8 mouse cellular contexts compared by ENCODE assay signal in the genomic region with DNA sequence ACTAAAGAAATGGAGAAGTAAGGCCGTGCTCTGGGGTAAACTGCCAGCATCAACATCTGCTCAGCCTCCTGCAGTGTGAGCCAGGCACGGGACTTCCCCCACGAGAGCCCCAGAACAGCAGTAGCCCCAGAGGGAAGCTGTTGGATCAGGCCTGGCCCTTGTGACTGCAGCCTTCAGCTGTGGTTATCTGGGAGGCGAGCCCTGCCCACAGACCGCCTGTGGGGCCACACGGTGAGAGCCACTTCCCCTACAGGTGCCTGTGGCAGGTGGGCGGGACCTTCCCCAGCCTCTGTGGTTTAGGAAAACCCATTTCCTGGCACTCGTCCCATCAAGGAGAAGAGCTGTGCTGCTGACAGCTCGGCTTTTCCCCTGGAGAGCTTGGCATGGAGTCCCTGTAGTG. TPM values are rescaled to one million over a fixed set of nuclear protein-coding genes. Genes with fewer than 3 reads are reported as not detected.
DNase-seq lines count a peak whose midpoint lies in the region; ATAC-seq lines count a peak whose summit lies in the region.

No protein-coding gene starts in this region.

- H3K9me3 ChIP-seq in kidney, embryonic 14.5 days (ENCODE audit: control insufficient read depth, low read length) = no peaks in the 10 kb centered on the region

- peaks cover 15% of the 10 kb centered on the region; the same call in 1 of the 2 replicates for H3K36me3 ChIP-seq in kidney, embryonic 14.5 days (ENCODE audit: control insufficient read depth, insufficient read depth, low read length)

- no peak overlapping the region for H3K4me3 ChIP-seq in kidney, embryonic 14.5 days (ENCODE audit: low read length)

- 20% methylated on average over 9 of the region's 9 CpGs for WGBS in kidney, embryonic 14.5 days

- H3K4me2 ChIP-seq in kidney, embryonic 14.5 days (replicated peaks; ENCODE audit: low read depth, low read length) = no peak overlapping the region

- H3K27ac ChIP-seq in kidney, embryonic 14.5 days (ENCODE audit: low read depth, low read length) = peak overlapping the region; percentile 30; the same call in 1 of the 2 replicates

- no peak overlapping the region for H3K9ac ChIP-seq in kidney, embryonic 14.5 days (ENCODE audit: low read depth, low read length)

- no peaks in the 10 kb centered on the region for H3K27me3 ChIP-seq in kidney, embryonic 14.5 days (ENCODE audit: control insufficient read depth, insufficient read depth, low read length)

- peaks cover 8% of the 10 kb centered on the region for H3K4me1 ChIP-seq in kidney, embryonic 14.5 days (ENCODE audit: control insufficient read depth, insufficient read depth, low read length)

- DNase-seq in kidney, adult 11 months = peak; percentile 36
- DNase-seq in kidney, adult 18-20 months = no peak
- peak; percentile 77 for DNase-seq in NIH3T3 (ENCODE audit: low read depth)
- peak; percentile 54 to 89 for DNase-seq in heart, adult 18-20 months
- peak; percentile 57 for DNase-seq in lung, postnatal 14 days
- peak; percentile 88 to 89 for DNase-seq in spleen, postnatal 36 days (ENCODE audit: low spot score in 2 of 2)

- ATAC-seq in kidney, embryonic 14.5 days (ENCODE audit: low FRiP score, low TSS enrichment) = no peak
- ATAC-seq in erythroblast, adult 5-6 weeks (replicated peaks; ENCODE audit: low FRiP score, poor library complexity, severe bottlenecking) = no peak

RNA-seq across cellular contexts. Expression of a gene that starts 3.2 kb away (rescaled TPM):
- 10 to 100 TPM; 14.3 to 17.3 TPM for total RNA-seq in heart, adult 18-20 months (2021)
- 26.5 and 39.5 TPM in 2 replicates for polyA plus RNA-seq in kidney, embryonic 14.5 days (2014; fragmentation: Nextera tagmentation; extraction: Ambion mirVana)
- total RNA-seq in erythroblast, adult 5-6 weeks (2015; ENCODE audit: low replicate concordance) = 6.7 and 10.0 TPM in 2 replicates
- 4.9 and 5.9 TPM in 2 replicates for total RNA-seq in erythroblast, adult 5-6 weeks (2017; ENCODE audit: low replicate concordance)

RNA-seq across cellular contexts. Expression of a gene that starts 22.4 kb away (rescaled TPM):
- total RNA-seq in heart, adult 18-20 months (2021) = 1,000 to 10,000 TPM; 1,306 to 1,387 TPM
- 442 and 499 TPM in 2 replicates for polyA plus RNA-seq in kidney, embryonic 14.5 days (2014; fragmentation: Nextera tagmentation; extraction: Ambion mirVana)
- 46.7 and 50.4 TPM in 2 replicates for total RNA-seq in erythroblast, adult 5-6 weeks (2015; ENCODE audit: low replicate concordance)
- total RNA-seq in erythroblast, adult 5-6 weeks (2017; ENCODE audit: low replicate concordance) = 20.5 and 34.4 TPM in 2 replicates

RNA-seq across cellular contexts. Expression of a gene that starts 26.8 kb away (rescaled TPM):
- 1 to 10 TPM; 1.6 to 2.5 TPM for total RNA-seq in heart, adult 18-20 months (2021)
- polyA plus RNA-seq in kidney, embryonic 14.5 days (2014; fragmentation: Nextera tagmentation; extraction: Ambion mirVana) = 412 and 476 TPM in 2 replicates
- not detected in 2 replicates for total RNA-seq in erythroblast, adult 5-6 weeks (2015; ENCODE audit: low replicate concordance)
- not detected in 2 replicates for total RNA-seq in erythroblast, adult 5-6 weeks (2017; ENCODE audit: low replicate concordance)

Comparison
In these comparisons a context has a peak if more than half of its experiments do, and no peak if none do; other contexts are left out.
1. RNA of a gene that starts 22.4 kb away (total RNA-seq): 1,306 to 1,387 TPM in heart, adult 18-20 months; 20.5 to 50.4 TPM in erythroblast, adult 5-6 weeks; every median in the first group is over 10 times any median in the second.